Mouse (Mus musculus) heart, embryonic 14.5 days (tissue): Measurements from ENCODE around the gene Pcyox1. TPM values are rescaled to one million over a fixed set of nuclear protein-coding genes. Genes with fewer than 3 reads are reported as not detected.

Experiments used
- ATAC-seq: fragments of 200-750 bp; cut with Nextera tagmentation; 2 replicates; pipeline ENCODE4 v1.8.0; 2017; ENCODE audit warnings: low read depth, moderate TSS enrichment; ENCODE audit not compliant: insufficient number of reproducible peaks, insufficient read depth, low FRiP score
- H3K27ac ChIP-seq, 2 experiments: fragments of 200-500 bp in 1 of 2; fragments of 300-500 bp in 1 of 2; sonication (generic) in 1 of 2; replicated peaks in 1 of 2; 2 replicates each; pipeline ENCODE4 v1.5.1; 2012 to 2014; ENCODE audit warnings: low read depth in 2 of 2, low read length in 2 of 2, control low read depth in 1 of 2, mild to moderate bottlenecking in 1 of 2, mixed read lengths in 1 of 2; ENCODE audit not compliant: control insufficient read depth in 1 of 2, insufficient read depth in 1 of 2
- H3K27me3 ChIP-seq: fragments of 300-500 bp; sonication (generic); 2 replicates; pipeline ENCODE4 v1.6.1; 2014; ENCODE audit warnings: mild to moderate bottlenecking, low read length, control low read depth; ENCODE audit not compliant: control insufficient read depth, insufficient read depth
- H3K36me3 ChIP-seq: fragments of 300-500 bp; sonication (generic); 2 replicates; pipeline ENCODE4 v1.6.1; 2014; ENCODE audit warnings: mild to moderate bottlenecking, control low read depth, low read length, mixed read lengths; ENCODE audit not compliant: control insufficient read depth, insufficient read depth
- H3K4me1 ChIP-seq, 2 experiments: fragments of 200-500 bp in 1 of 2; fragments of 300-500 bp in 1 of 2; sonication (generic) in 1 of 2; 2 replicates each; pipeline ENCODE4 v1.6.1; 2012 to 2014; ENCODE audit warnings: low read length in 2 of 2, control low read depth in 1 of 2, mixed read lengths in 1 of 2; ENCODE audit not compliant: control insufficient read depth in 2 of 2, insufficient read depth in 2 of 2
- H3K4me2 ChIP-seq: fragments of 300-500 bp; sonication (generic); 2 replicates; pipeline ENCODE4 v1.6.1; 2014; ENCODE audit warnings: mild to moderate bottlenecking, low read length
- H3K4me3 ChIP-seq, 2 experiments: fragments of 200-500 bp in 1 of 2; fragments of 300-500 bp in 1 of 2; sonication (generic) in 1 of 2; 2 replicates each; pipeline ENCODE4 v1.5.1; 2012 to 2014; ENCODE audit warnings: low read length in 2 of 2, mild to moderate bottlenecking in 2 of 2, control low read depth in 1 of 2, low read depth in 1 of 2, moderate library complexity in 1 of 2; ENCODE audit not compliant: control insufficient read depth in 1 of 2, insufficient read depth in 1 of 2
- H3K9ac ChIP-seq: fragments of 300-500 bp; sonication (generic); 2 replicates; pipeline ENCODE4 v1.6.1; 2014; ENCODE audit warnings: mild to moderate bottlenecking, low read length
- H3K9me3 ChIP-seq: fragments of 300-500 bp; sonication (generic); 2 replicates; pipeline ENCODE4 v1.6.1; 2016; ENCODE audit warnings: low read length, control low read depth; ENCODE audit not compliant: control insufficient read depth
- WGBS: fragments of 180-500 bp; shearing (Covaris S2); extraction: QIAGEN DNeasy Blood & Tissue Kit; methylation state at CpG from one replicate; pipeline ENCODE4 v1.1.7; 2014; 5-methylcytosine and 5-hydroxymethylcytosine counted together
- polyA plus RNA-seq: library from polyadenylated mRNA; unstranded; fragments of >200 nt; fragmentation: Nextera tagmentation; extraction: Ambion mirVana; gene quantifications from 2 replicates; pipeline ENCODE4 v1.2.1, GENCODE M21; 2014

The Pcyox1 gene
- polyA plus RNA-seq, 1 experiment from 2014 or later, result 59.2 TPM

DNA sequence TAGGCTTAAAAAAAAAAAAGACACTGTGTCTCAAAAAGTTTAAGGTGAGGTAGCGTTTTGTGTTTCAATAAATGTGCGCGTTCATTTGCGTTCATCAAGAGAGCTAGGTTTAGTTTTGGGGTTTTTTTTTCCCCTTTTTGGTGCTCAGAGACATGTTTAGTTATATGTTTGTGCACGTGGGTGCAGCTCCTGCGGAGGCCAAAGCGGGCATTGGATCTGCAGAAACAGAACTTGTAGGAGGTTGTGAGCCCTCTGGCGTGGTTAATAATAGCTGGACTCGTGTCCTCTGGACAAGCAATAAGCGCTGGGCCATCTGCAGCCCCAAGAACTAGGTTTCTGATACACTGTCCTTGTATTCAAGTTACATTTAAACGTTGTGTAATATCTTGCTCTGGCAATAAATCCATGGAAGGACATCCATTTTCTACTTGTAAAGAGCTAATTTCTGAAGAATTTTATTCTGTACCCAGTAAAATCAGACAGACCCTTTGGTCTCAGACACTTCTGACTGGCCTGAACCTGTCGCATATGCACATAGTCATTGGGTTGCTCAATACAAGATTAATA, 24.9 kb downstream of the Pcyox1 start:
- Histone ChIP-seq H3K4me1 (peaks cover 5 to 13% of the 10 kb centered on the region in 2 experiments), H3K36me3 (peaks cover 43% of the 10 kb centered on the region), H3K9ac (peak overlapping the region; percentile 90), H3K4me2 (peak overlapping the region; percentile 75), H3K9me3 (no peaks in the 10 kb centered on the region), H3K4me3 (peak overlapping the region; percentile 83 to 85), H3K27me3 (no peaks in the 10 kb centered on the region), H3K27ac (peak overlapping the region in 1 of 2 experiments; percentile 83; a peak in 1 of 4 replicates)
- no peak for ATAC-seq
- 3% methylated on average over 12 of the region's 12 CpGs for WGBS

- Histone ChIP-seq H3K4me3 (peak overlapping the region; percentile 83 to 85), H3K27ac (peak overlapping the region; percentile 78 to 83), H3K4me2 (peak overlapping the region; percentile 82), H3K4me1 (peaks cover 8 to 19% of the 10 kb centered on the region in 2 experiments), H3K9ac (peak overlapping the region; percentile 90), H3K27me3 (no peaks in the 10 kb centered on the region), H3K9me3 (no peaks in the 10 kb centered on the region), H3K36me3 (peaks cover 36% of the 10 kb centered on the region)
- peak; percentile 94 for ATAC-seq
- WGBS, result under 1% methylated on average over 50 of the region's 50 CpGs
Measured at GRCm38 (mm10) chr6:86371340-86371911, 25.5 kb downstream of the Pcyox1 start.

GRCm38 (mm10) chr6:86370764-86371339, 26.1 kb downstream of the Pcyox1 start, which contains the start of gene Snrpg:
Gene Snrpg, plus strand, starts transcription at chr6:86371304.
- Histone ChIP-seq H3K4me2 (peak within 1 kb of the TSS; percentile 82), H3K9ac (peak within 1 kb of the TSS; percentile 90), H3K36me3 (peaks cover 31% of the 10 kb centered on the region), H3K9me3 (no peaks in the 10 kb centered on the region), H3K27ac (peak within 1 kb of the TSS; percentile 78 to 83), H3K4me1 (peaks cover 11 to 24% of the 10 kb centered on the region in 2 experiments), H3K4me3 (peak within 1 kb of the TSS; percentile 83 to 85), H3K27me3 (no peaks in the 10 kb centered on the region)
- ATAC-seq, result no peak
- WGBS, result 17% methylated on average over 15 of the region's 15 CpGs

- Histone ChIP-seq H3K4me1 (peaks cover 11 to 24% of the 10 kb centered on the region in 2 experiments), H3K27me3 (no peaks in the 10 kb centered on the region), H3K4me3 (no peak overlapping the region), H3K36me3 (peaks cover 28% of the 10 kb centered on the region), H3K9ac (peak overlapping the region; percentile 90), H3K4me2 (peak overlapping the region; percentile 82), H3K27ac (no peak overlapping the region), H3K9me3 (no peaks in the 10 kb centered on the region)
- ATAC-seq, result no peak
- 64% methylated on average over 3 of the region's 3 CpGs for WGBS
Measured at GRCm38 (mm10) chr6:86370093-86370713, 26.8 kb downstream of the Pcyox1 start.

DNA sequence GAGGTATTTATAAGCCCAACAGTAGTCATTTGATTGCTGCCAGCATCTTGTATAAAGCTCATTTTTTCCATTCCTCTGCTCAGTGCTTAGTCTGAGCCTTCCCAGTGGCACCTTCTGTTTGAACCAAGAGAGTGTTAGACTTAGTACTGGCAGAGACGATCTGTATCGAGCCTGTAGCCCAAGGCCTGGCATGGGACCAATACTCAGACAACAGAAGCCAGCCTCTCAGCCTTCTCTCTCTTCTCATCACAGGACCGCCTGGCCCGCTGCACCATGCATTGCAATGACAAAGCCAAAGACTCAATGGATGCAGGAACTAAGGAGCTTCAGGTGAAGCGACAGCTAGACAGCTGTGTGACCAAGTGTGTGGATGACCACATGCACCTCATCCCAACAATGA, 28.5 kb downstream of the Pcyox1 start:
- no peak overlapping the region for H3K4me2 ChIP-seq
- H3K27me3 ChIP-seq, result no peaks in the 10 kb centered on the region
- no peak overlapping the region for H3K4me3 ChIP-seq
- ATAC-seq, result no peak
- WGBS, result 86% methylated on average over 5 of the region's 5 CpGs
- peaks cover 13 to 24% of the 10 kb centered on the region in 2 experiments for H3K4me1 ChIP-seq
- no peaks in the 10 kb centered on the region for H3K9me3 ChIP-seq
- H3K27ac ChIP-seq, result no peak overlapping the region
- H3K36me3 ChIP-seq, result peaks cover 22% of the 10 kb centered on the region
- no peak overlapping the region for H3K9ac ChIP-seq

GRCm38 (mm10) chr6:86366853-86367249, 30.1 kb downstream of the Pcyox1 start:
- Histone ChIP-seq H3K4me2 (peak overlapping the region; percentile 95), H3K27me3 (no peaks in the 10 kb centered on the region), H3K27ac (no peak overlapping the region), H3K9me3 (no peaks in the 10 kb centered on the region), H3K4me1 (peaks cover 13% of the 10 kb centered on the region in 2 experiments), H3K36me3 (peaks cover 22% of the 10 kb centered on the region), H3K4me3 (no peak overlapping the region), H3K9ac (no peak overlapping the region)
- ATAC-seq, result no peak
- WGBS, result 51% methylated on average over 2 of the region's 2 CpGs

- peak overlapping the region; percentile 75 to 76 for H3K4me3 ChIP-seq
- no peaks in the 10 kb centered on the region for H3K9me3 ChIP-seq
- ATAC-seq, result 0 out of 2 replicates have a peak, but pooled peaks have one; percentile 1
- H3K27me3 ChIP-seq, result no peaks in the 10 kb centered on the region
- H3K36me3 ChIP-seq, result peaks cover 22% of the 10 kb centered on the region
- peak overlapping the region; percentile 91 for H3K9ac ChIP-seq
- peaks cover 13% of the 10 kb centered on the region in 2 experiments for H3K4me1 ChIP-seq
- H3K27ac ChIP-seq, result peak overlapping the region; percentile 34 to 80
- WGBS, result 36% methylated on average over 25 of the region's 25 CpGs
- H3K4me2 ChIP-seq, result peak overlapping the region; percentile 95
Measured at GRCm38 (mm10) chr6:86366125-86366852, 30.7 kb downstream of the Pcyox1 start.
